Mouse (Mus musculus): ENCODE measurements around the gene Hcfc1r1. TPM values are rescaled to one million over a fixed set of nuclear protein-coding genes. Genes with fewer than 3 reads are reported as not detected.

Gene Hcfc1r1
- total RNA-seq, 2 experiments from 2014 or later, result 20.2 to 42.7 TPM

DNA sequence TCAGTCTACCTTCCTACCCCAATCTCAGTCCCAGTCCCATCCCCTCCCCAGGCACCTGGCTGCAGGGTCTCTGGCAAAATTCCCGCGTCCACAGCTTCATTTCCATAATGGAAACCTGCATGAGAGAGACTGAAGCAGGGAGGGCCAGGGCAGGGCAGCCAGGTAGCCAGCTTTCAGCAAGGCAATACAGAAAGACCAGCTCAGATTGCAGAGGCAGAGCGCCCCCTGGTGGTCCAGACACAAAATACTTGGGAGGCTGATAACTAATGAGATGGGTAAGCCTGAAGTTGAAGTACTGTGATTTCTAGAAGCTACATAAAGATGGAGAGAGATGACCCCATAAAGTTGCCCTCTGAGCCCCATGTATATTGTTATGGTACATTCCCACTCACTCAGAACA is 32.8 kb downstream of the Hcfc1r1 start:
- ATAC-seq (replicated peaks; ENCODE audit: poor library complexity), result peak; percentile 94

DNA sequence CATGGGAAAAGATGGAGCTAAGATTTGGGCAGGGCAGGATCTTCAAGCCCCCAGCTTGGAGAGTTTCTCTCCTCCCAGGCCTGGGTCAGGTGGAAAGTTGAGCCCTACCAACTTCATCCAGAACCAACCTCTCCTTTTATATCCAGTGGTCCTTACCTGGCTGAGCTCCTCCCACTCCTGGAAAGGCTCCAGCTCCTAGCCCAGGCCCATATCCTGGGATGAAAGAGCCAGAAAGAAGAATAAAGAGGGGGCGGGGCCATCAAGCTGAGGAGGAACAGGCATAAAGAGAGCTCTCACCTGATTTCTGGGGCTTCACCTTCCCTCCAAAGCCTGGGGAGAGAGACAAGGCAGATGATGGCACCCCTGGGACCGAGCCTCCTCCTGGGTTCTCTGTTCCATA is 43.6 kb downstream of the Hcfc1r1 start:
- no peak for ATAC-seq (replicated peaks; ENCODE audit: poor library complexity)

GRCm38 (mm10) chr17:23719455-23719854 is 46.1 kb downstream of the Hcfc1r1 start:
- ATAC-seq (replicated peaks; ENCODE audit: poor library complexity), result peak; percentile 52; the same call in 1 of the 2 replicates

GRCm38 (mm10) chr17:23721886-23722285 is 48.5 kb downstream of the Hcfc1r1 start:
- no peak for ATAC-seq (replicated peaks; ENCODE audit: poor library complexity)

DNA sequence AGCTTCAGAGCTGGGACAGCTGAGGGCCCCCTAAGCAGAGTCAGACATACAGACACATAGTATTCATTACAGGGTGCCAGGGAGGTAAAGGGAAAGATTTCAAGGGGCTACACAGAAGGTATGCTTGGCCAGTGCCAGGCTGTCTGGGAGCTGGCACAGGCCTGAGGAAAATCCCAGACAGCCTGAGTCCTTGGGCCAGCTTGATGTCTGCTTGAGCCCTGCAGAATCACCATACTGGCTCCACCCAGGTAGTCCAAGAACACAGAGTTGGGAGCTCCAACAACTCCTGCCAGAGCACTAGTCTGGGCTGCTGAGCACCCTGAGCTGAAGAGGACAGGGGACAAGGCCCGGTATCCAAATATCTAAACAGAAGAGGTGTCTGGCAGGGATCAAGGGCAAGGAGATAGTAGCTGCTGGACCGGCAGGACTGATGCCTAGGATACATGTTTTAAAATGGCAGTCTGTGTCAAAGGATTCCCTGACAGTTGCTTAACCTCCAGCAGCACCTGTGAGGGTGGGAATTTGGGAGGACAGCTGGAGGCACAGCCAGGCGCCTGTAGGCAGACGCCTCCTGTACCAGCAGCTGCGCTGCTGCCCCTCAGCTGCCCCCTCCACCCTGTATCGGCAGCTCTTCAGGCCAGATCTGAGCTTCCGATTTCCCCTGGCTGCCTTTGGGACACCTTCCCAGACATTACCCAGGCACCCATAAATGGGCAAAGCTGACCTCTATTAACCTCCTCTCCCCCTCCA is 49.2 kb downstream of the Hcfc1r1 start, which contains the start of gene 1520401A03Rik:
Gene 1520401A03Rik (minus strand): TSS at position 408 of the 750 bp plus-strand sequence.
- ATAC-seq (replicated peaks; ENCODE audit: poor library complexity), result no peak

Other genes with a start within 250 kb of the Hcfc1r1 start
- not detected in 2 replicates for gene Vmn2r117, start 193.9 kb upstream of the Hcfc1r1 start, total RNA-seq (2015)
- gene Vmn2r117, start 193.9 kb upstream of the Hcfc1r1 start, total RNA-seq (2017), result not detected in 2 replicates
- 3.6 and 5.3 TPM in 2 replicates for gene Zfp213, start 109.4 kb upstream of the Hcfc1r1 start, total RNA-seq (2015)
- gene Zfp213, start 109.4 kb upstream of the Hcfc1r1 start, total RNA-seq (2017), result 6.5 and 9.2 TPM in 2 replicates
- 0.37 TPM in 1 of 2 replicates, not detected in the other for gene Zfp13, start 74.1 kb upstream of the Hcfc1r1 start, total RNA-seq (2015)
- gene Zfp13, start 74.1 kb upstream of the Hcfc1r1 start, total RNA-seq (2017), result 0.92 and 1.3 TPM in 2 replicates
- not detected in 2 replicates for gene Zscan10, start 72.7 kb upstream of the Hcfc1r1 start, total RNA-seq (2015)
- gene Zscan10, start 72.7 kb upstream of the Hcfc1r1 start, total RNA-seq (2017), result not detected in 2 replicates
- 1.3 and 1.4 TPM in 2 replicates for gene Mmp25, start 28.3 kb upstream of the Hcfc1r1 start, total RNA-seq (2015)
- 0.42 and 1.4 TPM in 2 replicates for gene Mmp25, start 28.3 kb upstream of the Hcfc1r1 start, total RNA-seq (2017)
- not detected in 2 replicates for gene Bicdl2, start 13.1 kb upstream of the Hcfc1r1 start, total RNA-seq (2015)
- not detected in 2 replicates for gene Bicdl2, start 13.1 kb upstream of the Hcfc1r1 start, total RNA-seq (2017)
- gene Thoc6, start 286 bp downstream of the Hcfc1r1 start, total RNA-seq (2015), result 32.3 and 33.4 TPM in 2 replicates
- gene Thoc6, start 286 bp downstream of the Hcfc1r1 start, total RNA-seq (2017), result 45.7 and 51.2 TPM in 2 replicates
- 3.6 and 4.3 TPM in 2 replicates for gene Tnfrsf12a, start 3.9 kb downstream of the Hcfc1r1 start, total RNA-seq (2015)
- gene Tnfrsf12a, start 3.9 kb downstream of the Hcfc1r1 start, total RNA-seq (2017), result 5.9 and 7.9 TPM in 2 replicates
- not detected in 2 replicates for gene Cldn6, start 5.7 kb downstream of the Hcfc1r1 start, total RNA-seq (2015)
- gene Cldn6, start 5.7 kb downstream of the Hcfc1r1 start, total RNA-seq (2017), result not detected in 2 replicates
- not detected in 2 replicates for gene Cldn9, start 10.4 kb downstream of the Hcfc1r1 start, total RNA-seq (2015)
- gene Cldn9, start 10.4 kb downstream of the Hcfc1r1 start, total RNA-seq (2017), result not detected in 2 replicates
- not detected in 2 replicates for gene 1520401A03Rik, start 49.2 kb downstream of the Hcfc1r1 start, total RNA-seq (2015)
- not detected in 2 replicates for gene 1520401A03Rik, start 49.2 kb downstream of the Hcfc1r1 start, total RNA-seq (2017)
- 34.5 and 36.9 TPM in 2 replicates for gene Pkmyt1, start 52.7 kb downstream of the Hcfc1r1 start, total RNA-seq (2015)
- gene Pkmyt1, start 52.7 kb downstream of the Hcfc1r1 start, total RNA-seq (2017), result 17.3 and 20.5 TPM in 2 replicates
- 1.3 and 1.6 TPM in 2 replicates for gene Paqr4, start 67.3 kb downstream of the Hcfc1r1 start, total RNA-seq (2015)
- 1.9 and 2.4 TPM in 2 replicates for gene Paqr4, start 67.3 kb downstream of the Hcfc1r1 start, total RNA-seq (2017)
- 0.05 TPM in 1 of 2 replicates, not detected in the other for gene Kremen2, start 72.2 kb downstream of the Hcfc1r1 start, total RNA-seq (2015)
- not detected in 2 replicates for gene Kremen2, start 72.2 kb downstream of the Hcfc1r1 start, total RNA-seq (2017)
- 4.7 and 5.1 TPM in 2 replicates for gene Flywch1, start 98.0 kb downstream of the Hcfc1r1 start, total RNA-seq (2015)
- gene Flywch1, start 98.0 kb downstream of the Hcfc1r1 start, total RNA-seq (2017), result 9.9 and 10.6 TPM in 2 replicates
- 1.1 and 3.3 TPM in 2 replicates for gene Flywch2, start 112.5 kb downstream of the Hcfc1r1 start, total RNA-seq (2015)
- gene Flywch2, start 112.5 kb downstream of the Hcfc1r1 start, total RNA-seq (2017), result not detected in 2 replicates
- gene Srrm2, start 116.9 kb downstream of the Hcfc1r1 start, total RNA-seq (2015), result 298 and 382 TPM in 2 replicates
- 96.7 and 109 TPM in 2 replicates for gene Srrm2, start 116.9 kb downstream of the Hcfc1r1 start, total RNA-seq (2017)
- gene Elob, start 155.5 kb downstream of the Hcfc1r1 start, total RNA-seq (2015), result 262 and 312 TPM in 2 replicates
- gene Elob, start 155.5 kb downstream of the Hcfc1r1 start, total RNA-seq (2017), result 108 and 112 TPM in 2 replicates
- gene Prss33, start 162.5 kb downstream of the Hcfc1r1 start, total RNA-seq (2015), result not detected in 2 replicates
- not detected in 2 replicates for gene Prss33, start 162.5 kb downstream of the Hcfc1r1 start, total RNA-seq (2017)
- not detected in 2 replicates for gene Prss32, start 170.3 kb downstream of the Hcfc1r1 start, total RNA-seq (2015)
- gene Prss32, start 170.3 kb downstream of the Hcfc1r1 start, total RNA-seq (2017), result not detected in 2 replicates
- gene Prss41, start 170.6 kb downstream of the Hcfc1r1 start, total RNA-seq (2015), result 0.35 TPM in 1 of 2 replicates, not detected in the other
- not detected in 2 replicates for gene Prss41, start 170.6 kb downstream of the Hcfc1r1 start, total RNA-seq (2017)
- gene Prss21, start 194.5 kb downstream of the Hcfc1r1 start, total RNA-seq (2015), result not detected in 2 replicates
- not detected in 2 replicates for gene Prss21, start 194.5 kb downstream of the Hcfc1r1 start, total RNA-seq (2017)
- gene Dcpp1, start 207.3 kb downstream of the Hcfc1r1 start, total RNA-seq (2015), result not detected in 2 replicates
- not detected in 2 replicates for gene Dcpp1, start 207.3 kb downstream of the Hcfc1r1 start, total RNA-seq (2017)
- gene Dcpp2, start 207.3 kb downstream of the Hcfc1r1 start, total RNA-seq (2015), result not detected in 2 replicates
- not detected in 2 replicates for gene Dcpp2, start 207.3 kb downstream of the Hcfc1r1 start, total RNA-seq (2017)
- gene Dcpp3, start 243.9 kb downstream of the Hcfc1r1 start, total RNA-seq (2015), result not detected in 2 replicates
- gene Dcpp3, start 243.9 kb downstream of the Hcfc1r1 start, total RNA-seq (2017), result not detected in 2 replicates

All from megakaryocyte progenitor cell, adult 5-6 weeks (primary cell).